Mouse (Mus musculus): ENCODE measurements around the gene Cd4. TPM values are rescaled to one million over a fixed set of nuclear protein-coding genes. Genes with fewer than 3 reads are reported as not detected.
A peak's percentile ranks its signal among the peaks of the same experiment; 100 is the strongest.
"Not testable (repeated sequence)": the region's sequence is repeated elsewhere in the genome, so short reads cannot be mapped to it uniquely, and the experiment has no call there.

The Cd4 gene
- total RNA-seq, 2 experiments from 2014 or later = 1.2 TPM; not detected in 1

- no peak for DNase-seq
These were observed 28.1 kb upstream of the Cd4 start for GRCm38 (mm10) chr6:124915942-124916694.

- DNase-seq = no peak
These were observed 27.3 kb upstream of the Cd4 start for GRCm38 (mm10) chr6:124915160-124915941.

GRCm38 (mm10) chr6:124914511-124914910 is 26.5 kb upstream of the Cd4 start:
- no peak for DNase-seq

- no peak for DNase-seq
These were observed 25.8 kb upstream of the Cd4 start for GRCm38 (mm10) chr6:124913721-124914285.

GRCm38 (mm10) chr6:124913214-124913613 is 25.2 kb upstream of the Cd4 start:
- DNase-seq = no peak

GRCm38 (mm10) chr6:124911533-124912218 is 23.7 kb upstream of the Cd4 start, which contains the start of gene Lag3:
TSS of gene Lag3 (minus strand) at chr6:124911705.
- DNase-seq = no peak

- no peak for DNase-seq
These were observed 22.0 kb upstream of the Cd4 start for GRCm38 (mm10) chr6:124910032-124910431.

- no peak for DNase-seq
These were observed 19.7 kb upstream of the Cd4 start for GRCm38 (mm10) chr6:124907767-124908166.

GRCm38 (mm10) chr6:124904991-124905860 is 17.2 kb upstream of the Cd4 start:
- no peak for DNase-seq

GRCm38 (mm10) chr6:124904161-124904981 is 16.4 kb upstream of the Cd4 start:
- peak; percentile 78 for DNase-seq

GRCm38 (mm10) chr6:124903580-124904151 is 15.6 kb upstream of the Cd4 start:
- DNase-seq = peak; percentile 91

GRCm38 (mm10) chr6:124901851-124902250 is 13.8 kb upstream of the Cd4 start:
- no peak for DNase-seq

GRCm38 (mm10) chr6:124900801-124901480 is 12.9 kb upstream of the Cd4 start:
- DNase-seq = no peak

GRCm38 (mm10) chr6:124900056-124900800 is 12.2 kb upstream of the Cd4 start:
- DNase-seq = no peak

GRCm38 (mm10) chr6:124898359-124898758 is 10.3 kb upstream of the Cd4 start:
- no peak for DNase-seq

GRCm38 (mm10) chr6:124894113-124894512 is 6.1 kb upstream of the Cd4 start:
- not testable (repeated sequence) for DNase-seq

GRCm38 (mm10) chr6:124890997-124891396 is 3.0 kb upstream of the Cd4 start:
- DNase-seq = no peak

- DNase-seq = no peak
These were observed 619 bp upstream of the Cd4 start for GRCm38 (mm10) chr6:124888555-124889125.

All from gastrocnemius, postnatal 25 days (tissue).